ENCODE assay signal across 8 mouse cellular contexts in the genomic region with DNA sequence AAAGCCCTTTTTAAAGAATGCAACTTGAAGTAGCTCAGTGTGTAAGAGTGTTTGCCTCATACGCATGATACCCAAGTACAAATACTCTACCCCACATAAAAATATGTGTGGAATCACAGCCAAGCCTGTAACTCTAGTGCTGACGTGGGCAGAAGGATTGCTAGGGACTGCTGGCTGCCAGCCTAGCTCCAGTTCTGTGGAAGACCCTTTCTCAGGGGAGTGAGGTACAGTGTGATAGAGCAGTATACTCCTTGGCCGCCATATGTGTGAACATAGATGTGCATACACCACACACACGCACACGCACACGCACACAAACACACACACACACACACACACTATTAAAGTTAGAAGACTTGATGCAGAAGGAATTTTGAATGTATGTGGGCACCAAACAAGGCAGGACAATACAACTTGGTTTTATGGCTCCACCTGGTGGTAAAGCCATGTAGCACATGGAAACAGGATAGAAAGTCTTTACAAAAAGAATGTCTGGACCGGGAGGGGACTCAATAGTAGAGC. TPM values are rescaled to one million over a fixed set of nuclear protein-coding genes. Genes with fewer than 3 reads are reported as not detected.
DNase-seq lines count a peak whose midpoint lies in the region; ATAC-seq and TF ChIP-seq lines count a peak whose summit lies in the region.

No protein-coding gene starts in this region.

- TF ChIP-seq POLR2A in spleen, adult 2 months (IDR thresholded peaks at IDR 0.05; ENCODE audit: low read depth, low read length) = no peak

- no peak overlapping the region for H3K4me2 ChIP-seq in heart, embryonic 12.5 days
- H3K4me2 ChIP-seq in embryonic facial prominence, embryonic 15.5 days (replicated peaks) = no peak overlapping the region
- H3K4me2 ChIP-seq in hindbrain, embryonic 14.5 days (replicated peaks) = no peak overlapping the region

- WGBS in heart, embryonic 12.5 days = 68% methylated on average over 7 of the region's 7 CpGs
- 57% methylated on average over 7 of the region's 7 CpGs for WGBS in embryonic facial prominence, embryonic 15.5 days
- WGBS in hindbrain, embryonic 14.5 days = 73% methylated on average over 7 of the region's 7 CpGs
- WGBS in midbrain, embryonic 10.5 days = 68% methylated on average over 7 of the region's 7 CpGs
- 77% methylated on average over 7 of the region's 7 CpGs for WGBS in spleen, adult 2 months

- DNase-seq in heart, adult 18-20 months = peak; percentile 51 to 82
- DNase-seq in brain, adult 2 months (ENCODE audit: low read depth, low spot score) = peak; percentile 75
- DNase-seq in hindbrain, embryonic 14.5 days (ENCODE audit: low spot score) = peak; percentile 70
- peak; percentile 52 to 69 for DNase-seq in left cerebral cortex, adult 18-20 months (ENCODE audit: low spot score in 2 of 2)
- peak; percentile 29 for DNase-seq in midbrain, embryonic 10.5 days (ENCODE audit: low spot score)
- peak; percentile 27 to 46 for DNase-seq in spleen, adult 2 months (ENCODE audit: low read depth in 1 of 2, low spot score in 2 of 2)

- H3K9ac ChIP-seq in heart, embryonic 12.5 days = no peak overlapping the region
- no peak overlapping the region for H3K9ac ChIP-seq in embryonic facial prominence, embryonic 15.5 days
- no peak overlapping the region for H3K9ac ChIP-seq in hindbrain, embryonic 14.5 days

- H3K27me3 ChIP-seq in heart, embryonic 12.5 days (replicated peaks) = no peaks in the 10 kb centered on the region
- H3K27me3 ChIP-seq in embryonic facial prominence, embryonic 15.5 days = no peaks in the 10 kb centered on the region
- no peaks in the 10 kb centered on the region for H3K27me3 ChIP-seq in hindbrain, embryonic 14.5 days (ENCODE audit: control insufficient read depth, insufficient read depth, low read length)
- no peaks in the 10 kb centered on the region for H3K27me3 ChIP-seq in midbrain, embryonic 10.5 days (ENCODE audit: low read depth, poor library complexity, severe bottlenecking)
- no peaks in the 10 kb centered on the region for H3K27me3 ChIP-seq in spleen, adult 2 months (ENCODE audit: control insufficient read depth, insufficient read depth, low read length)

- H3K36me3 ChIP-seq in heart, embryonic 12.5 days = peaks cover 4% of the 10 kb centered on the region
- peaks cover 5% of the 10 kb centered on the region; the same call in 1 of the 2 replicates for H3K36me3 ChIP-seq in embryonic facial prominence, embryonic 15.5 days
- peaks cover 15% of the 10 kb centered on the region; the same call in 1 of the 2 replicates for H3K36me3 ChIP-seq in hindbrain, embryonic 14.5 days (replicated peaks; ENCODE audit: control insufficient read depth, insufficient read depth)
- H3K36me3 ChIP-seq in midbrain, embryonic 10.5 days = peaks cover 15% of the 10 kb centered on the region
- H3K36me3 ChIP-seq in spleen, adult 2 months (ENCODE audit: control insufficient read depth, insufficient read depth, low read length) = no peaks in the 10 kb centered on the region

- TF ChIP-seq CTCF in spleen, adult 2 months (IDR thresholded peaks at IDR 0.05; ENCODE audit: extremely low read depth, insufficient read depth, insufficient read length, insufficient replicate concordance) = peak; percentile 18; the same call in 1 of the 2 replicates

- no peaks in the 10 kb centered on the region for H3K9me3 ChIP-seq in heart, embryonic 12.5 days (replicated peaks)
- H3K9me3 ChIP-seq in embryonic facial prominence, embryonic 15.5 days (replicated peaks) = no peaks in the 10 kb centered on the region
- H3K9me3 ChIP-seq in hindbrain, embryonic 14.5 days (ENCODE audit: control insufficient read depth, low read length) = no peaks in the 10 kb centered on the region
- H3K9me3 ChIP-seq in midbrain, embryonic 10.5 days (replicated peaks) = no peaks in the 10 kb centered on the region

- H3K4me3 ChIP-seq in heart, embryonic 12.5 days = no peak overlapping the region
- H3K4me3 ChIP-seq in embryonic facial prominence, embryonic 15.5 days (replicated peaks) = no peak overlapping the region
- H3K4me3 ChIP-seq in hindbrain, embryonic 14.5 days (replicated peaks; ENCODE audit: low read length) = no peak overlapping the region
- no peak overlapping the region for H3K4me3 ChIP-seq in midbrain, embryonic 10.5 days
- H3K4me3 ChIP-seq in spleen, adult 2 months (ENCODE audit: extremely low read depth, insufficient read depth, insufficient read length) = no peak overlapping the region

- H3K4me1 ChIP-seq in heart, embryonic 12.5 days (replicated peaks) = no peaks in the 10 kb centered on the region; the same call in 1 of the 2 replicates
- H3K4me1 ChIP-seq in embryonic facial prominence, embryonic 15.5 days = peaks cover 3% of the 10 kb centered on the region; the same call in 1 of the 2 replicates
- H3K4me1 ChIP-seq in hindbrain, embryonic 14.5 days (replicated peaks; ENCODE audit: control insufficient read depth, insufficient read depth, low read length) = no peaks in the 10 kb centered on the region
- no peaks in the 10 kb centered on the region for H3K4me1 ChIP-seq in midbrain, embryonic 10.5 days
- no peaks in the 10 kb centered on the region for H3K4me1 ChIP-seq in spleen, adult 2 months (ENCODE audit: control insufficient read depth, insufficient read depth, insufficient read length)

- no peak for ATAC-seq in heart, embryonic 12.5 days (ENCODE audit: insufficient number of reproducible peaks, low FRiP score)
- no peak for ATAC-seq in embryonic facial prominence, embryonic 15.5 days (ENCODE audit: insufficient number of reproducible peaks, low FRiP score, low TSS enrichment, low read depth)
- peak; percentile 53; the same call in 1 of the 2 replicates for ATAC-seq in hindbrain, embryonic 14.5 days (ENCODE audit: low FRiP score)

- no peak overlapping the region for H3K27ac ChIP-seq in heart, embryonic 12.5 days (ENCODE audit: poor library complexity, severe bottlenecking)
- peak overlapping the region; percentile 55 for H3K27ac ChIP-seq in embryonic facial prominence, embryonic 15.5 days (replicated peaks)
- H3K27ac ChIP-seq in hindbrain, embryonic 14.5 days = no peak overlapping the region
- no peak overlapping the region for H3K27ac ChIP-seq in midbrain, embryonic 10.5 days (replicated peaks)
- no peak overlapping the region for H3K27ac ChIP-seq in spleen, adult 2 months (ENCODE audit: insufficient read depth, low read length)

RNA-seq across cellular contexts. Expression of gene Ric1, which starts 41.2 kb away (rescaled TPM):
- 10 to 100 TPM; 17.5 to 17.9 TPM for total RNA-seq in heart, adult 18-20 months (2021)
- polyA plus RNA-seq in heart, embryonic 12.5 days (2016; fragmentation: Nextera tagmentation; extraction: Ambion mirVana) = 7.5 and 8.4 TPM in 2 replicates
- 20.1 and 20.3 TPM in 2 replicates for polyA plus RNA-seq in embryonic facial prominence, embryonic 15.5 days (2015; fragmentation: Nextera tagmentation; extraction: Ambion mirVana)
- 16.5 and 17.3 TPM in 2 replicates for polyA plus RNA-seq in hindbrain, embryonic 14.5 days (2014; fragmentation: Nextera tagmentation; extraction: Ambion mirVana)
- total RNA-seq in left cerebral cortex, adult 18-20 months (2021) = 10 to 100 TPM; 31.3 to 33.2 TPM
- polyA plus RNA-seq in midbrain, embryonic 10.5 days (2016; fragmentation: Nextera tagmentation; extraction: Ambion mirVana) = 9.8 and 10.2 TPM in 2 replicates
- 6.7 and 8.4 TPM in 2 replicates for polyA plus RNA-seq in spleen, adult 2 months (2012; rRNA removed)
